Mouse (Mus musculus) kidney, embryonic 15.5 days (tissue): ENCODE data around the gene Parp14. TPM values are rescaled to one million over a fixed set of nuclear protein-coding genes. Genes with fewer than 3 reads are reported as not detected.
A peak's percentile ranks its signal among the peaks of the same experiment; 100 is the strongest.
"Not testable (repeated sequence)": the region's sequence is repeated elsewhere in the genome, so short reads cannot be mapped to it uniquely, and the experiment has no call there.

Experiments
- ATAC-seq: fragments of 200-750 bp; cut with Nextera tagmentation; replicated peaks from 2 replicates; pipeline ENCODE4 v1.8.0; 2017; ENCODE audit warnings: moderate TSS enrichment; ENCODE audit not compliant: low FRiP score
- H3K27ac ChIP-seq: fragments of 300-500 bp; sonication (generic); 2 replicates; pipeline ENCODE4 v1.5.1; 2015; ENCODE audit warnings: mild to moderate bottlenecking, inconsistent platforms
- H3K27me3 ChIP-seq: fragments of 300-500 bp; sonication (generic); 2 replicates; pipeline ENCODE4 v1.6.1; 2015; ENCODE audit warnings: inconsistent platforms
- H3K36me3 ChIP-seq: fragments of 300-500 bp; sonication (generic); 2 replicates; pipeline ENCODE4 v1.6.1; 2015; ENCODE audit warnings: inconsistent platforms
- H3K4me1 ChIP-seq: fragments of 300-500 bp; sonication (generic); 2 replicates; pipeline ENCODE4 v1.6.1; 2015; ENCODE audit warnings: inconsistent platforms
- H3K4me2 ChIP-seq: fragments of 300-500 bp; sonication (generic); 2 replicates; pipeline ENCODE4 v1.6.1; 2015; ENCODE audit warnings: moderate library complexity, mild to moderate bottlenecking, inconsistent platforms
- H3K4me3 ChIP-seq: fragments of 300-500 bp; sonication (generic); replicated peaks from 2 replicates; pipeline ENCODE4 v1.5.1; 2015; ENCODE audit warnings: mild to moderate bottlenecking, inconsistent platforms
- H3K9ac ChIP-seq: fragments of 300-500 bp; sonication (generic); 2 replicates; pipeline ENCODE4 v1.6.1; 2015; ENCODE audit warnings: mild to moderate bottlenecking, inconsistent platforms
- H3K9me3 ChIP-seq: fragments of 300-500 bp; sonication (generic); replicated peaks from 2 replicates; pipeline ENCODE4 v1.6.1; 2016; ENCODE audit warnings: inconsistent platforms
- whole genome bisulfite sequencing: fragments of 180-500 bp; shearing (Covaris S2); methylation state at CpG from one replicate; pipeline ENCODE4 v1.1.7; 2015; ENCODE audit warnings: mixed read lengths; 5-methylcytosine and 5-hydroxymethylcytosine counted together
- polyA plus RNA-seq: library from polyadenylated mRNA; unstranded; fragments of >200 nt; fragmentation: Nextera tagmentation; extraction: Ambion mirVana; gene quantifications from 2 replicates; pipeline ENCODE4 v1.2.1, GENCODE M21; 2015

Parp14 gene
- polyA plus RNA-seq, 1 experiment from 2014 or later, result 1.1 TPM

DNA sequence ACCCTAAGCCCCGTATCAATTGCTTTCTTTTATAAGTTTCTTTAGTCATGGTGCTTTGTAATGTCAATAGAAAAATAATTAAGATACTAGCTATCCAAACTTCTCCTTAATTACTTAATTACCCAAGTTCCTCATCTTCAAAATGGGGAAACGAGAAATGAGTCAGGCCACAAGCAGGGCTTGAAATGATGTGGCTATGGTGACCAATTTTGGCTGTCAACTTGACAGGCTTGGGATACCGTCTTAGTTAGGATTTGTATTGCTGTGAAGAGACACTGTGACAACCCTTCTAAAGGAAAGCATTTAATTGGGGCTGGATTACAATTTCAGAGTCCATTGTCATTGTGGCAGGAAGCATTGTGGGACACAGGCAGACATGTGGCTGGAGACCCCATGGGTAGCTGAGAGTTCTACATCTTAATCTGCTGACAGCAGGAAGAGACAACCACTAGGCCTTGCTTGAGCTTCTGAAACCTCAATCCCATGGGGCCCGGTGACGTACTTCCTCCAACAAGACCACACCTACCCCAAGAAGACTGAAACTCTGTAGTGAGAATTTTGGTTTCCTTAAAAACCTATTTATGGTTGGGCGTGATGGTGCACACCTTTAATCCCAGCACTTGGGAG, 31.8 kb upstream of the Parp14 start:
- Histone ChIP-seq H3K36me3 (no peaks in the 10 kb centered on the region), H3K4me3 (no peak overlapping the region), H3K4me1 (peaks cover 7% of the 10 kb centered on the region; the same call in 1 of the 2 replicates), H3K4me2 (no peak overlapping the region), H3K27ac (no peak overlapping the region), H3K27me3 (no peaks in the 10 kb centered on the region), H3K9me3 (no peaks in the 10 kb centered on the region), H3K9ac (no peak overlapping the region)
- no peak for ATAC-seq
- 89% methylated on average over 6 of the region's 6 CpGs for WGBS

DNA sequence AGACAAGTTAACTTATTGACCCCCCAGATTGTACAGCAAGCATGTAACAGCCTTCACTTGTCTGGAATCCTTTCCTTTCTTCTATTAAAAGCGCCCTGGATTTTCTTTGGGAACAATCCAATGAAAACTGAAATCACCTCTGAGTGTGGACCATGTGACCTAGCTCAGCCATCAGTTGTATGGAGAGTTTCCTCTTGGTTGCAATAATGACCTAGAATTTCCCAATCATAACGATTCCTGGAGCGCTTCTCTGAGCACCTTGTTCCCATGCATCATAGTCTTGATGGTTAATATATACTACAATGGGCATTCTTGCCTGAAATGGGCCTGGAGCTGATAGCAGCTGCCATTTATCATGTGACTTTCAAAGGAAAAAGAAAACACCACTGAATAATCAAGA, 29.2 kb upstream of the Parp14 start:
- Histone ChIP-seq H3K27me3 (no peaks in the 10 kb centered on the region), H3K4me3 (no peak overlapping the region), H3K9ac (no peak overlapping the region), H3K4me1 (no peaks in the 10 kb centered on the region), H3K27ac (no peak overlapping the region), H3K36me3 (no peaks in the 10 kb centered on the region), H3K9me3 (no peaks in the 10 kb centered on the region), H3K4me2 (no peak overlapping the region)
- no peak for ATAC-seq
- 76% methylated on average over 3 of the region's 3 CpGs for WGBS

DNA sequence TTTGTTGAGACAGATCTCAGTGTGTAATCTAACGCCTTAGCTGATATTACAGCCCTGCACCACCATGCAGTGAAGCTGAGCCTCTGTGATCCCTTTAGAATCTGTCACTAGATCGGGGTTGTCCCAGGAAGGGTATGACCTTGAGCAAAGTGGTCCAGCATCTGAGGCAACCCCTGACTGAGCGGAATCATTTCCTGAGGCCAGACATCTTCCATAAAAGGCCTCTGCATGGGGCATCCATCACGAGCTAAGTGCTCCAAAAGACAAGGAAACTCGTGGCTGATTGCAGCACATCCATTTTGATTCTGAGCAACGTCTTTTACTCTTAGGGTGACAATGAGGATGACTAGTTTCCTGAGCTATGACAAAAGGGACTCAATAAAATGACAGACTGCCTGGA, 23.7 kb upstream of the Parp14 start:
- 30% methylated on average over 6 of the region's 6 CpGs for WGBS

DNA sequence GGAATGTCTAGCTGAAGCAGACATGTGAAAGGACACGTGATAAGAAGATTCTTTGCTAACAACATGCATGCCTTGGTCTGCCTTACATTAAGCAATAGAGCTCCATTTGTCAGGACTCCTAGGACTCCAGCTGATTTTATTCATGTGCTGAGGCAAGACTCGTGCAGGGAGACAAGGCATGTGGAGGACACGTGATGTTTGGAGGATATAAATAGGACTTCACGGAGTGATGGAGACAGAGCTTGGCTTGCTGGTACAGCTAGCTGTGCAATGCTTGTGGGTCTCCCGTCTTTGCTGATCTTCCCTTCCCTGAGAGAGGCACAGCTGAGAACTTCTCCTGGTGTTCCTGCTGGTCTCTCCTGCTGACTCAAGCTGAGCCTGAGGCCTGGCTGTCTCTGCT, 20.3 kb upstream of the Parp14 start:
- WGBS, result 76% methylated on average over 5 of the region's 5 CpGs
- not testable (repeated sequence) for H3K9me3 ChIP-seq, H3K27me3 ChIP-seq, H3K36me3 ChIP-seq, H3K9ac ChIP-seq, H3K27ac ChIP-seq, H3K4me3 ChIP-seq, ATAC-seq, H3K4me1 ChIP-seq, H3K4me2 ChIP-seq

More for the DNA sequence above, 23.7 kb upstream of the Parp14 start:
- no peak overlapping the region for H3K9ac ChIP-seq
- H3K9me3 ChIP-seq, result no peaks in the 10 kb centered on the region
- no peaks in the 10 kb centered on the region for H3K36me3 ChIP-seq
- H3K4me2 ChIP-seq, result no peak overlapping the region
- no peaks in the 10 kb centered on the region for H3K27me3 ChIP-seq
- no peak overlapping the region for H3K27ac ChIP-seq
- ATAC-seq, result no peak
- no peaks in the 10 kb centered on the region for H3K4me1 ChIP-seq
- no peak overlapping the region for H3K4me3 ChIP-seq

DNA sequence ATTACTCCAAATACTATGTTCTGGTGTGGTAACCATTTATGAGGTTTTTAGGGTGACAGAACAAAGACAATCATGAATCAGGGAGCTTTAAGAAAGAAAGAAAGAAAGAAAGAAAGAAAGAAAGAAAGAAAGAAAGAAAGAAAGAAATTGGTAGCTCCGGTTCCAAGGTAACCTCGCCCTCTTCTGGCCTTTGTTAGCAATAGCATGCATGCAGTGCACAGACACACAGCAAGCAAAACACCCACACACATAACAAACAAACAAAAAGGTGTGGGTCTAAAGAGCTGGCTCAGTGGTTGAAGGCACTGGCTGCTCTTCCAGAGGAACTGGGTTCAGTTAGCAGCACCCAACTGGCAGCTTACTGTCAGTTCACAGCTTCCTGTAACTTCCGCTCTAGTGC, 19.3 kb upstream of the Parp14 start:
- H3K27ac ChIP-seq, result no peak overlapping the region
- WGBS, result 74% methylated on average over 3 of the region's 3 CpGs
- no peak for ATAC-seq

DNA sequence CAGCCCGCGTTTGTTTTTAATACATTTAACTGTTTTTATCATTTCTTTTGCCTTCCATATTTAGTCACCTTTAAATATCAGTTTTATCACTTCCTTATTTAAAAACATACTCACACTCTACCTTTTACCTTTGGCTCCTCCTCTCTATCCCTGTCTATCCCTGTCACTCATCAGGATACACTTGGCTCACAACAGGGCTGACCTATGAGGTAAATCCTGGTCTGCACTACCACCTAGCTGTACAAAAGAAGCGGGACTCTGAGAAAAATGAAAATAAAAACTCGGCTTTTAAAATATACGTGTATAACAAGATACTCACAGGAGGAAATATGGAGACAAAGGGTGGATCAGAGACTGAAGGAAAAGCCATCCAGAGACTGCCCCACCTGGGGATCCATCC, 17.6 kb upstream of the Parp14 start:
- no peaks in the 10 kb centered on the region for H3K27me3 ChIP-seq
- 92% methylated on average over 5 of the region's 5 CpGs for WGBS
- H3K36me3 ChIP-seq, result no peaks in the 10 kb centered on the region
- H3K4me1 ChIP-seq, result no peaks in the 10 kb centered on the region
- no peak overlapping the region for H3K27ac ChIP-seq
- no peak for ATAC-seq
- H3K9ac ChIP-seq, result no peak overlapping the region
- no peaks in the 10 kb centered on the region for H3K9me3 ChIP-seq
- no peak overlapping the region for H3K4me3 ChIP-seq
- H3K4me2 ChIP-seq, result no peak overlapping the region

More for the DNA sequence above, 19.3 kb upstream of the Parp14 start:
- Histone ChIP-seq H3K27me3 (no peaks in the 10 kb centered on the region), H3K36me3 (no peaks in the 10 kb centered on the region), H3K9ac (no peak overlapping the region), H3K4me3 (no peak overlapping the region), H3K9me3 (no peaks in the 10 kb centered on the region), H3K4me1 (no peaks in the 10 kb centered on the region), H3K4me2 (no peak overlapping the region)

DNA sequence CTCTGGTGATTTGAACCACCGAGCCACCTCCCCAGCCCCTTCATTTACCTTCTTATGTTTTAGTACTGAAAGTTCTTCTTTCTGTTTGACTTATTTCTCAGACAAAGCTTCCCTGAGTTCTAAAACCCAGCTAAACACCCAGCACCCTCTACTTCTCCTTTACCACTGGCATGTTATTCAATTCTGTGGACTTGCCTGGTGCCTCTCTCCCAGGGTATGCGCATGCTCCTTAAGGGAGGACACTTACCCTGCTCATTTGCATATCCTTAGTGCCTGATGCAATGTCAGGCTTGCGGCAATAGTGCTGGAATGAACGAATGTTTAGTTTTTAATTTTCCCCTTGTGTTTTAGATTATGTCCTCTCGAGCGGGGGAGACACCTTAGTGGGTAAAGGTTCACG, 16.8 kb upstream of the Parp14 start:
- no peaks in the 10 kb centered on the region for H3K4me1 ChIP-seq
- H3K9ac ChIP-seq, result no peak overlapping the region
- H3K4me3 ChIP-seq, result no peak overlapping the region
- H3K27ac ChIP-seq, result no peak overlapping the region
- no peaks in the 10 kb centered on the region for H3K36me3 ChIP-seq
- no peaks in the 10 kb centered on the region for H3K9me3 ChIP-seq
- H3K4me2 ChIP-seq, result no peak overlapping the region
- WGBS, result 82% methylated on average over 7 of the region's 7 CpGs
- ATAC-seq, result no peak
- no peaks in the 10 kb centered on the region for H3K27me3 ChIP-seq

DNA sequence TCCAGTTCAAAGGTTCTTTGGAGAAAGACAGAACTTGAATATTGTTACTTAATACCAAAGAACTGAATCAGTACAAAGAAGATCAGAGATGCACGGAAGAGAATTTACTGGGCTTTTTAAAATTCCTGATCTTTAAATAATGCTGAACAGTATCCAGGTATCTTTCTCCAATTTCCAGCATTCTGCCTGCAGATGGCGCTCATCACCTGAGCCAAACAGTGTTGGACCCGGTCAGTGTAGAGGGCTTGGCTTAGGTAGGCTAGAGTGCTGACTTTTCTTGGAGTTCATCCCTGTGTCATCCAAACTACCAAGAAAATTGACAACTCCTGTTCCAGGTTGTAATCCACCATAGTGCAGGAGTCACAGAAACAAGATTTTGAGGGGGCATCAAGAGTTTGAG, 3.1 kb upstream of the Parp14 start:
- ATAC-seq, result no peak
- no peaks in the 10 kb centered on the region for H3K36me3 ChIP-seq
- WGBS, result 34% methylated on average over 3 of the region's 3 CpGs
- H3K4me2 ChIP-seq, result no peak overlapping the region
- H3K27ac ChIP-seq, result no peak overlapping the region
- H3K9ac ChIP-seq, result no peak overlapping the region
- H3K4me3 ChIP-seq, result no peak overlapping the region
- peaks cover 36% of the 10 kb centered on the region for H3K27me3 ChIP-seq
- H3K4me1 ChIP-seq, result peaks cover 11% of the 10 kb centered on the region
- no peaks in the 10 kb centered on the region for H3K9me3 ChIP-seq

DNA sequence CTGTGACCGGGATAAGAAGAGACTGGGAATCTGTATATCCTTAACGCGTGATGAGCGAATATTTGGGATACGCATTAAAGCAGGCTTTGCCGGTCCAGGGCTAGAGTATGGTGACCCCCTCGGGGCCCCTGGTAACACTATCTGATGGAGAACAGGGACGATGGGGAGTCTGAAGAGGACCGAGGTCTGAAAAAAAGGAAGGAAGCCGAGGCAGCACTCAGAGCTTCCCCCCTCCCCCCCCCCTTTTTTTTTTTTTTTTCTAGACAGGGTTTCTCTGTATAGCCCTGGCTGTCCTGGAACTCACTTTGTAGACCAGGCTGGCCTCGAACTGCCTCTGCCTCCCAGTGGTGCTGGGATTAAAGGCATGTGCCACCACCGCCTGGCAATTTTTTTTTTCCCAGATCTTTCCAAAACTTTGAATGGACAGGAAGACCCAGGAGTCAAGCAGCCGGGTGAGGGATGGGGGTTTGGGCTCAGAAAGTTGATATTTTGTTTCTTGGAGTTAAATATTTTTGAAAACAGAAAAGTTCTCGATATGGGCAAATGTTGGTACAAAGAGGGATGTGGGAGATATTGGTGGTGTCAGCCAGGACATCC, 1.2 kb upstream of the Parp14 start:
- H3K4me2 ChIP-seq, result peak overlapping the region; percentile 94
- H3K27me3 ChIP-seq, result peaks cover 38% of the 10 kb centered on the region
- H3K27ac ChIP-seq, result no peak overlapping the region
- H3K9me3 ChIP-seq, result no peaks in the 10 kb centered on the region
- no peak overlapping the region for H3K9ac ChIP-seq
- peaks cover 13% of the 10 kb centered on the region for H3K4me1 ChIP-seq
- no peaks in the 10 kb centered on the region for H3K36me3 ChIP-seq
- ATAC-seq, result no peak
- 0 out of 2 replicates have a peak overlapping the region, but pooled peaks have one; percentile 59 for H3K4me3 ChIP-seq
- WGBS, result 37% methylated on average over 14 of the region's 14 CpGs

DNA sequence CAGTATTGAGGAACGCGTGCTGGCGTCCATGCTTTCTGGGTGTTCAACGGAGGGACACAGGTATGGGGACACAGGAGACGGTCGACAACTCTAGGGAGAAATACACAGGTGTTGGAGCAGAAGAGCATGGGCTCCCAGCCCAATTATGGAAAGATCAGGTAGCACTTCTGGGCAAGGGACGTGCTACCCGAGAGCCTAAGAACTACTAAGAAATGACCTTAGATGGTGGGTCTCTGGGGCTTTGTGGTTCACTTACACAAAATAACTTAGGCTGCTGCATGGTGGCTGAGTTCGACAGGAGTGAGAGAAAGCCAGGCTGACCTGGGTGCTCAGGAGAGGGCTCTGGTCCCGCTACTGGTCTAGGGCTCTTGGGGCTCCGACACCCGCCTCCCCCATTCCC, 554 bp upstream of the Parp14 start:
- Histone ChIP-seq H3K27me3 (peaks cover 38% of the 10 kb centered on the region), H3K27ac (no peak overlapping the region), H3K4me2 (peak overlapping the region; percentile 94), H3K4me3 (peak overlapping the region; percentile 59), H3K9me3 (no peaks in the 10 kb centered on the region), H3K36me3 (no peaks in the 10 kb centered on the region), H3K4me1 (peaks cover 13% of the 10 kb centered on the region), H3K9ac (no peak overlapping the region)
- 0 out of 2 replicates have a peak, but pooled peaks have one; percentile 22 for ATAC-seq
- 25% methylated on average over 12 of the region's 12 CpGs for WGBS

DNA sequence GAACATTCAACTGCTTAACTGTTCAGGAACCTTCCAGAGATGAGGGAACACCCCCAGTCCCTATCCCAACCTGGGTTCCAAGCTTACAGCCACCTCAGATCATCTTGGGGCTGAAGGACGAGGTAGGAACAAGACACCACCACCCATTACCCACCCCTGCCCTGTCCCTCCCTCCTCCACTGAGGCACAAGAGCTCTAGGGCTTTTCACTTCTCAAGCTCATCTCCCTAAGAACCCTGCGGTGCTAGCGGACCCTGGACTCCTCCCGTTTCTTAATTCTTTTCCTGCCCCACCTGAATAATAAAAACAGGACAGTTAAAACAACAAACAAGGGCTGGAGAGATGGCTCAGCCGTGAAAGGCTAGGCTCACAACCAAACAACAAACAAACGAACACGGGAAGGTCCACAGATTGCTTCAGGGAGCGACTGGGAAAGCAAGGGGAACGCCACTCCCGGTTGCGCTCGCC, 730 bp downstream of the Parp14 start:
- Histone ChIP-seq H3K4me3 (peak overlapping the region; percentile 59), H3K27me3 (peaks cover 38% of the 10 kb centered on the region), H3K4me1 (peaks cover 13% of the 10 kb centered on the region), H3K9ac (peak overlapping the region; percentile 53), H3K27ac (no peak overlapping the region), H3K4me2 (peak overlapping the region; percentile 94), H3K9me3 (no peaks in the 10 kb centered on the region), H3K36me3 (no peaks in the 10 kb centered on the region)
- 3% methylated on average over 12 of the region's 12 CpGs for WGBS
- no peak for ATAC-seq

DNA sequence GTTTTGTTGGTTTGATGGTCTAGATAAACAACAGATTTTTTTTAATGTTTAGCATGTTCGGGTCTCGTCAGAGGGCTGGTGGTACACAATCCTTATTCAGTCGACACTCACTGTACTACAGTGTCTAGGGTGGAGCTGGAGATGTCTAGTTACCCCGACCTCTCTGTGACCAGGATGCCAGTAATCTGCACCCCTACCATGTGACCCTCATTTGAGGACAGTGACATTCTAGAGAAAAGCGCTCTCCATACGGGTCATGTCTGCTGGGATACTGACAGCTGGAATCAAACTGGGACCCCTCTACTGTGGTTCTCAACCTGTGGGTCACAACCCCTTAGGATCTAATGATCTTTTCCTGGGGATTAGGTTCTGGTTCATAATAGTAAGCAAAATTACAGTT, 1.7 kb downstream of the Parp14 start:
- Histone ChIP-seq H3K27ac (peak overlapping the region; percentile 49; the same call in 1 of the 2 replicates), H3K27me3 (peaks cover 38% of the 10 kb centered on the region), H3K4me3 (no peak overlapping the region), H3K4me2 (peak overlapping the region; percentile 37), H3K36me3 (no peaks in the 10 kb centered on the region), H3K9ac (no peak overlapping the region), H3K9me3 (no peaks in the 10 kb centered on the region), H3K4me1 (peaks cover 13% of the 10 kb centered on the region)
- ATAC-seq, result no peak
- WGBS, result 66% methylated on average over 6 of the region's 6 CpGs
